Mouse (Mus musculus) hindbrain, postnatal 0 days (tissue): ENCODE data around the gene Catsperd. TPM values are rescaled to one million over a fixed set of nuclear protein-coding genes. Genes with fewer than 3 reads are reported as not detected.

Source experiments
- ATAC-seq: fragments of 200-750 bp; cut with Nextera tagmentation; 2 replicates; pipeline ENCODE4 v1.8.0; 2017; ENCODE audit warnings: mild to moderate bottlenecking, moderate TSS enrichment, moderate library complexity
- DNase-seq: peaks from one replicate; pipeline ENCODE4 v3.0.0-alpha.2; 2015; ENCODE audit warnings: low spot score
- H3K27ac ChIP-seq: fragments of 300-500 bp; sonication (generic); 2 replicates; pipeline ENCODE4 v1.5.1; 2014; ENCODE audit warnings: mild to moderate bottlenecking
- H3K27me3 ChIP-seq: fragments of 300-500 bp; sonication (generic); 2 replicates; pipeline ENCODE4 v1.6.1; 2014; ENCODE audit warnings: low read length, mixed read lengths; ENCODE audit not compliant: insufficient read depth
- H3K36me3 ChIP-seq: fragments of 300-500 bp; sonication (generic); 2 replicates; pipeline ENCODE4 v1.6.1; 2014; ENCODE audit warnings: low read length, mixed read lengths; ENCODE audit not compliant: insufficient read depth
- H3K4me1 ChIP-seq: fragments of 300-500 bp; sonication (generic); 2 replicates; pipeline ENCODE4 v1.6.1; 2014; ENCODE audit warnings: antibody characterized with exemption, low read length, mixed read lengths; ENCODE audit not compliant: insufficient read depth
- H3K4me2 ChIP-seq: fragments of 300-500 bp; sonication (generic); 2 replicates; pipeline ENCODE4 v1.6.1; 2014; ENCODE audit warnings: low read depth, mild to moderate bottlenecking, low read length, moderate library complexity, mixed read lengths
- H3K4me3 ChIP-seq: fragments of 300-500 bp; sonication (generic); 2 replicates; pipeline ENCODE4 v1.5.1; 2014; ENCODE audit warnings: low read length
- H3K9ac ChIP-seq: fragments of 300-500 bp; sonication (generic); replicated peaks from 2 replicates; pipeline ENCODE4 v1.6.1; 2014; ENCODE audit warnings: mild to moderate bottlenecking, low read length, moderate library complexity, mixed read lengths
- H3K9me3 ChIP-seq: fragments of 300-500 bp; sonication (generic); 2 replicates; pipeline ENCODE4 v1.6.1; 2016; ENCODE audit warnings: low read length, mixed read lengths
- CTCF ChIP-seq: IDR thresholded peaks from 2 replicates; pipeline ENCODE4 v1.5.1; 2016; ENCODE audit warnings: antibody characterized with exemption, control low read depth, low read depth
- WGBS: fragments of 180-500 bp; shearing (Covaris S2); extraction: QIAGEN DNeasy Blood & Tissue Kit; methylation state at CpG from one replicate; pipeline ENCODE4 v1.1.7; 2014; 5-methylcytosine and 5-hydroxymethylcytosine counted together
- polyA plus RNA-seq: library from polyadenylated mRNA; unstranded; fragments of >200 nt; fragmentation: Nextera tagmentation; extraction: Ambion mirVana; gene quantifications from 2 replicates; pipeline ENCODE4 v1.2.1, GENCODE M21; 2015
- total RNA-seq: library from RNA; depleted of rRNA; stranded (reverse); fragments of >200 nt; gene quantifications from 2 replicates; pipeline ENCODE4 v1.2.3, GENCODE M21; 2014; rRNA removed

The Catsperd gene
- total and polyA plus RNA-seq, 2 experiments from 2014 or later, result 1.2 to 2.4 TPM

- Histone ChIP-seq H3K36me3 (peaks cover 72% of the 10 kb centered on the region), H3K27ac (no peak overlapping the region), H3K4me3 (no peak overlapping the region), H3K27me3 (no peaks in the 10 kb centered on the region), H3K4me2 (no peak overlapping the region), H3K9me3 (no peaks in the 10 kb centered on the region), H3K4me1 (no peaks in the 10 kb centered on the region), H3K9ac (no peak overlapping the region)
- WGBS, result 83% methylated on average over 3 of the region's 3 CpGs
- no peak for ATAC-seq
- DNase-seq, result no peak
- TF ChIP-seq CTCF, result no peak
Measured at GRCm38 (mm10) chr17:56709708-56710107, 81.8 kb downstream of the Catsperd start.

Other genes with a start within 250 kb of the Catsperd start
- gene Ptprs, start 151.7 kb upstream of the Catsperd start, total RNA-seq, result 869 and 913 TPM in 2 replicates
- gene Ptprs, start 151.7 kb upstream of the Catsperd start, polyA plus RNA-seq, result 196 and 198 TPM in 2 replicates
- gene Znrf4, start 115.7 kb upstream of the Catsperd start, total RNA-seq, result not detected in 2 replicates
- not detected in 2 replicates for gene Znrf4, start 115.7 kb upstream of the Catsperd start, polyA plus RNA-seq
- gene Gm20219, start 73.8 kb upstream of the Catsperd start, total RNA-seq, result 0.10 and 0.54 TPM in 2 replicates
- gene Gm20219, start 73.8 kb upstream of the Catsperd start, polyA plus RNA-seq, result 0.37 and 0.55 TPM in 2 replicates
- 34.1 and 45.2 TPM in 2 replicates for gene Safb2, start 43.6 kb upstream of the Catsperd start, total RNA-seq
- 48.4 and 52.5 TPM in 2 replicates for gene Safb2, start 43.6 kb upstream of the Catsperd start, polyA plus RNA-seq
- 40.8 and 47.0 TPM in 2 replicates for gene Safb, start 43.3 kb upstream of the Catsperd start, total RNA-seq
- 71.7 and 85.0 TPM in 2 replicates for gene Safb, start 43.3 kb upstream of the Catsperd start, polyA plus RNA-seq
- 65.8 and 79.7 TPM in 2 replicates for gene 2410015M20Rik, start 18.4 kb upstream of the Catsperd start, total RNA-seq
- gene 2410015M20Rik, start 18.4 kb upstream of the Catsperd start, polyA plus RNA-seq, result 222 and 247 TPM in 2 replicates
- gene Rpl36, start 14.7 kb upstream of the Catsperd start, total RNA-seq, result 939 and 1,848 TPM in 2 replicates
- 1,254 and 1,260 TPM in 2 replicates for gene Rpl36, start 14.7 kb upstream of the Catsperd start, polyA plus RNA-seq
- 67.0 and 72.5 TPM in 2 replicates for gene Lonp1, start 1.3 kb upstream of the Catsperd start, total RNA-seq
- gene Lonp1, start 1.3 kb upstream of the Catsperd start, polyA plus RNA-seq, result 38.6 and 39.7 TPM in 2 replicates
- gene Ranbp3, start 45.2 kb downstream of the Catsperd start, total RNA-seq, result 121 and 122 TPM in 2 replicates
- gene Ranbp3, start 45.2 kb downstream of the Catsperd start, polyA plus RNA-seq, result 87.2 and 88.7 TPM in 2 replicates
- 279 and 501 TPM in 2 replicates for gene Ndufa11, start 89.6 kb downstream of the Catsperd start, total RNA-seq
- 691 and 728 TPM in 2 replicates for gene Ndufa11, start 89.6 kb downstream of the Catsperd start, polyA plus RNA-seq
- 37.5 and 40.7 TPM in 2 replicates for gene Vmac, start 89.9 kb downstream of the Catsperd start, total RNA-seq
- 17.4 and 19.1 TPM in 2 replicates for gene Vmac, start 89.9 kb downstream of the Catsperd start, polyA plus RNA-seq
- 12.9 and 15.7 TPM in 2 replicates for gene Nrtn, start 129.4 kb downstream of the Catsperd start, total RNA-seq
- 4.3 TPM in 2 replicates for gene Nrtn, start 129.4 kb downstream of the Catsperd start, polyA plus RNA-seq
- gene Dus3l, start 136.6 kb downstream of the Catsperd start, total RNA-seq, result 79.0 and 96.5 TPM in 2 replicates
- 85.9 and 90.0 TPM in 2 replicates for gene Dus3l, start 136.6 kb downstream of the Catsperd start, polyA plus RNA-seq
- gene Prr22, start 142.1 kb downstream of the Catsperd start, total RNA-seq, result 0.21 and 2.6 TPM in 2 replicates
- 0.46 and 0.87 TPM in 2 replicates for gene Prr22, start 142.1 kb downstream of the Catsperd start, polyA plus RNA-seq
- gene Rfx2, start 202.9 kb downstream of the Catsperd start, total RNA-seq, result 4.9 and 9.8 TPM in 2 replicates
- gene Rfx2, start 202.9 kb downstream of the Catsperd start, polyA plus RNA-seq, result 3.7 and 4.4 TPM in 2 replicates
- not detected in 2 replicates for gene Acsbg2, start 246.3 kb downstream of the Catsperd start, total RNA-seq
- not detected in 2 replicates for gene Acsbg2, start 246.3 kb downstream of the Catsperd start, polyA plus RNA-seq
- not detected in 2 replicates for gene 1700061G19Rik, start 247.3 kb downstream of the Catsperd start, total RNA-seq
- gene 1700061G19Rik, start 247.3 kb downstream of the Catsperd start, polyA plus RNA-seq, result 0.34 and 0.35 TPM in 2 replicates